ENCODE assay signal across 36 mouse cellular contexts in genomic region chr10:84249346-84249745, GRCm38 (mm10).
"Had no signal": no experiment of that assay in that cellular context is flagged by ENCODE, and none has a peak within 500 bp of the region (broad histone marks: within the 10 kb centered on the region; RNA-seq: fewer than 3 reads in every experiment).

No protein-coding gene starts in this region.

- DNase-seq: heart, postnatal 10 days; heart, postnatal 14 days; heart, postnatal 36 days; heart, postnatal 4 days; kidney, adult 11 months; kidney, adult 18-20 months; kidney, adult 2 months; kidney, adult 8-10 months; kidney, adult 9 months; kidney, postnatal 10 days; kidney, postnatal 14 days; kidney, postnatal 25 days; kidney, postnatal 36 days; kidney, postnatal 4 days; layer of hippocampus, adult 9-11 months; layer of hippocampus, postnatal 36 days had no signal

- H3K4me1 ChIP-seq: heart, embryonic 10.5 days; heart, embryonic 12.5 days; heart, embryonic 13.5 days; heart, embryonic 15.5 days; hindbrain, embryonic 12.5 days; hindbrain, embryonic 13.5 days; hindbrain, embryonic 15.5 days; intestine, embryonic 15.5 days; kidney, embryonic 15.5 days had no signal

- H3K4me2 ChIP-seq: heart, embryonic 11.5 days; heart, embryonic 12.5 days; heart, embryonic 13.5 days; heart, embryonic 15.5 days; hindbrain, embryonic 12.5 days; hindbrain, embryonic 13.5 days; hindbrain, embryonic 14.5 days; hindbrain, embryonic 15.5 days; intestine, embryonic 15.5 days; kidney, embryonic 15.5 days had no signal

- H3K9ac ChIP-seq: heart, embryonic 12.5 days; heart, embryonic 13.5 days; heart, embryonic 15.5 days; hindbrain, embryonic 12.5 days; hindbrain, embryonic 13.5 days; hindbrain, embryonic 14.5 days; hindbrain, embryonic 15.5 days; intestine, embryonic 15.5 days; kidney, embryonic 15.5 days had no signal

- H3K27me3 ChIP-seq: heart, embryonic 12.5 days; heart, embryonic 13.5 days; heart, embryonic 15.5 days; hindbrain, embryonic 12.5 days; hindbrain, embryonic 13.5 days; hindbrain, embryonic 15.5 days; intestine, embryonic 15.5 days; kidney, embryonic 15.5 days had no signal

- H3K4me3 ChIP-seq: heart, embryonic 10.5 days; heart, embryonic 12.5 days; heart, embryonic 13.5 days; heart, embryonic 15.5 days; hindbrain, embryonic 10.5 days; hindbrain, embryonic 12.5 days; hindbrain, embryonic 13.5 days; hindbrain, embryonic 15.5 days; intestine, embryonic 15.5 days; kidney, embryonic 15.5 days; layer of hippocampus, adult 2 months; left cerebral cortex, adult 2 months had no signal

- H3K27ac ChIP-seq: heart, embryonic 10.5 days; heart, embryonic 13.5 days; heart, embryonic 15.5 days; hindbrain, embryonic 10.5 days; hindbrain, embryonic 12.5 days; hindbrain, embryonic 13.5 days; hindbrain, embryonic 14.5 days; hindbrain, embryonic 15.5 days; hindbrain, postnatal 0 days; intestine, embryonic 15.5 days; kidney, embryonic 15.5 days; kidney, postnatal 0 days; layer of hippocampus, adult 2 months; left cerebral cortex, adult 2 months had no signal

- H3K36me3 ChIP-seq: heart, embryonic 10.5 days; heart, embryonic 12.5 days; heart, embryonic 13.5 days; heart, embryonic 15.5 days; hindbrain, embryonic 10.5 days; hindbrain, embryonic 12.5 days; hindbrain, embryonic 13.5 days; hindbrain, embryonic 15.5 days; intestine, embryonic 15.5 days; kidney, embryonic 15.5 days had no signal

- H3K9me3 ChIP-seq: heart, embryonic 10.5 days; heart, embryonic 15.5 days; hindbrain, embryonic 12.5 days; hindbrain, embryonic 13.5 days; hindbrain, embryonic 15.5 days; intestine, embryonic 15.5 days; kidney, embryonic 15.5 days had no signal

- ATAC-seq: hindbrain, embryonic 16.5 days; hindbrain, postnatal 0 days; inflammation-experienced regulatory T-cells, adult 6 months; intestine, embryonic 15.5 days; intestine, embryonic 16.5 days; intestine, postnatal 0 days had no signal
